ENCODE assay signal across 14 mouse cellular contexts in the genomic region with DNA sequence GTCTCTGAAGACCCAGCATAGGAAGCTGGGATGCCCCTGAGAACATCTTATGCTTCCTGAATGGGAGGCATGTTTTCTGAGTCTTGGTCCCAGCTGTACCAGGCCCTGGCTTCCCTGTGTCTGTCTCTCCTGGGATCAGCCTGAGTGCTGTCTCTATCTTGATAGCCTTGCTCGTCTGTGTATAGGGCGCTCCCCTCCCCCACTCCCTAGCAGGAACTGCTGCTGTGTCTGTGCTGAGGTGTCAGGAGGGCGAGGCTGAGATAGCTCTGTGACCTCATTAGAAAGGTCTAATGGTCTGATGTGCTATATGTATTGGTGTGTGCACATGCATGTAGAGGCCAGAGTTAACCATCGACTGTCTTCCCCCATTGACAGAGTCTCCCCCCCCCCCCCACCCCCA. TPM values are rescaled to one million over a fixed set of nuclear protein-coding genes. Genes with fewer than 3 reads are reported as not detected.
DNase-seq lines count a peak whose midpoint lies in the region; ATAC-seq and TF ChIP-seq lines count a peak whose summit lies in the region.
"Had no signal": no experiment of that assay in that cellular context is flagged by ENCODE, and none has a peak within 500 bp of the region (broad histone marks: within the 10 kb centered on the region; RNA-seq: fewer than 3 reads in every experiment).

No protein-coding gene starts in this region.

- no peak for TF ChIP-seq CTCF in hindbrain, postnatal 0 days (IDR thresholded peaks at IDR 0.05; ENCODE audit: low read depth)
- no peak for TF ChIP-seq CTCF in MEL (IDR thresholded peaks at IDR 0.05 in 2 of 3, conservative IDR thresholded peaks at IDR 0.05 in 1 of 3; ENCODE audit: control insufficient read depth in 1 of 3, insufficient read depth in 1 of 3, low read depth in 2 of 3, low read length in 3 of 3, poor library complexity in 1 of 3, severe bottlenecking in 1 of 3)
- TF ChIP-seq CTCF in cortical plate, adult 2 months (IDR thresholded peaks at IDR 0.05; ENCODE audit: extremely low read depth, insufficient read depth, low read length) = no peak

- TF ChIP-seq RAD21 in MEL (IDR thresholded peaks at IDR 0.05; ENCODE audit: low read depth, low read length) = no peak

- TF ChIP-seq POLR2A in MEL (IDR thresholded peaks at IDR 0.05; ENCODE audit: control insufficient read depth in 1 of 2, insufficient read depth in 1 of 2, low read depth in 1 of 2, low read length in 2 of 2, poor library complexity in 1 of 2) = no peak
- TF ChIP-seq POLR2A in cortical plate, adult 2 months (IDR thresholded peaks at IDR 0.05; ENCODE audit: extremely low read depth, insufficient read depth, low read length) = no peak

- no peak for ATAC-seq in hindbrain, postnatal 0 days
- peak; percentile 65 for ATAC-seq in megakaryocyte progenitor cell, adult 5-6 weeks (replicated peaks; ENCODE audit: poor library complexity)
- ATAC-seq: midbrain, embryonic 13.5 days had no signal

- no peak for DNase-seq in hindbrain, embryonic 10.5 days (ENCODE audit: low spot score)
- no peak for DNase-seq in hindbrain, postnatal 0 days (ENCODE audit: low spot score)
- peak; percentile 65 for DNase-seq in MEL (ENCODE audit: low read depth, low spot score)
- no peak for DNase-seq in adrenal gland, postnatal 36 days
- DNase-seq in right cerebral cortex, postnatal 4 days = no peak
- DNase-seq: adrenal gland, postnatal 25 days; kidney, postnatal 14 days; lung, postnatal 10 days; spleen, adult 18-20 months had no signal

- peak overlapping the region; percentile 62; the same call in 1 of the 2 replicates for H3K27ac ChIP-seq in hindbrain, embryonic 10.5 days
- no peak overlapping the region for H3K27ac ChIP-seq in hindbrain, postnatal 0 days
- no peak overlapping the region for H3K27ac ChIP-seq in MEL (ENCODE audit: control insufficient read depth, low read depth, low read length)
- H3K27ac ChIP-seq in cortical plate, adult 2 months (ENCODE audit: insufficient read depth, low read length) = peak overlapping the region; percentile 13; the same call in 1 of the 2 replicates
- H3K27ac ChIP-seq: hindbrain, embryonic 15.5 days; midbrain, embryonic 13.5 days had no signal

- H3K4me3 ChIP-seq in hindbrain, embryonic 10.5 days = no peak overlapping the region
- H3K4me3 ChIP-seq in hindbrain, postnatal 0 days (ENCODE audit: low read length) = no peak overlapping the region
- H3K4me3 ChIP-seq in MEL (ENCODE audit: control insufficient read depth in 1 of 2, insufficient read depth in 1 of 2, low read depth in 2 of 2, low read length in 2 of 2) = no peak overlapping the region
- H3K4me3 ChIP-seq in cortical plate, adult 2 months (ENCODE audit: insufficient read depth, low read length) = no peak overlapping the region
- H3K4me3 ChIP-seq: hindbrain, embryonic 15.5 days; midbrain, embryonic 13.5 days had no signal

- TF ChIP-seq EP300 in MEL (IDR thresholded peaks at IDR 0.05; ENCODE audit: low read depth in 1 of 2, low read length in 2 of 2) = no peak

- 0 out of 2 replicates have a peak, but pooled peaks cover 2% of the 10 kb centered on the region for H3K79me2 ChIP-seq in MEL (ENCODE audit: control insufficient read depth, insufficient read depth, low read length, poor library complexity)

- H3K4me2 ChIP-seq in hindbrain, postnatal 0 days (ENCODE audit: low read depth, low read length) = no peak overlapping the region
- H3K4me2 ChIP-seq: hindbrain, embryonic 15.5 days; midbrain, embryonic 13.5 days had no signal

- H3K9ac ChIP-seq in hindbrain, postnatal 0 days (replicated peaks; ENCODE audit: low read length) = no peak overlapping the region
- H3K9ac ChIP-seq in MEL (ENCODE audit: control insufficient read depth, low read depth, low read length, poor library complexity, severe bottlenecking) = no peak overlapping the region
- H3K9ac ChIP-seq: hindbrain, embryonic 15.5 days; midbrain, embryonic 13.5 days had no signal

- no peaks in the 10 kb centered on the region for H3K9me3 ChIP-seq in hindbrain, embryonic 10.5 days
- no peaks in the 10 kb centered on the region for H3K9me3 ChIP-seq in hindbrain, postnatal 0 days (ENCODE audit: low read length)
- no peaks in the 10 kb centered on the region for H3K9me3 ChIP-seq in MEL (replicated peaks; ENCODE audit: insufficient read depth, low read length)
- H3K9me3 ChIP-seq: hindbrain, embryonic 15.5 days; midbrain, embryonic 13.5 days had no signal

- no peaks in the 10 kb centered on the region for H3K27me3 ChIP-seq in hindbrain, embryonic 10.5 days (ENCODE audit: insufficient read depth, poor library complexity, severe bottlenecking)
- no peaks in the 10 kb centered on the region for H3K27me3 ChIP-seq in hindbrain, postnatal 0 days (ENCODE audit: insufficient read depth, low read length)
- no peaks in the 10 kb centered on the region for H3K27me3 ChIP-seq in MEL (ENCODE audit: control insufficient read depth in 1 of 2, insufficient read depth in 2 of 2, low read length in 2 of 2)
- H3K27me3 ChIP-seq: CH12.LX; hindbrain, embryonic 15.5 days; midbrain, embryonic 13.5 days had no signal

- no peaks in the 10 kb centered on the region for H3K36me3 ChIP-seq in hindbrain, embryonic 10.5 days
- H3K36me3 ChIP-seq in hindbrain, postnatal 0 days (ENCODE audit: insufficient read depth, low read length) = no peaks in the 10 kb centered on the region
- peaks cover 0 to 13% of the 10 kb centered on the region in 2 experiments; a peak in 2 of 4 replicates for H3K36me3 ChIP-seq in MEL (ENCODE audit: control insufficient read depth in 1 of 2, insufficient read depth in 2 of 2, low read length in 2 of 2)
- H3K36me3 ChIP-seq: hindbrain, embryonic 15.5 days; midbrain, embryonic 13.5 days had no signal

- WGBS in hindbrain, embryonic 10.5 days = 37% methylated on average over 4 of the region's 4 CpGs
- 64% methylated on average over 4 of the region's 4 CpGs for WGBS in hindbrain, postnatal 0 days

- H3K4me1 ChIP-seq in hindbrain, embryonic 10.5 days (replicated peaks) = peaks cover 74% of the 10 kb centered on the region
- peaks cover 9% of the 10 kb centered on the region; the same call in 1 of the 2 replicates for H3K4me1 ChIP-seq in hindbrain, postnatal 0 days (ENCODE audit: insufficient read depth, low read length)
- H3K4me1 ChIP-seq in MEL (ENCODE audit: control insufficient read depth in 1 of 2, insufficient read depth in 2 of 2, low read length in 2 of 2) = peaks cover 10 to 15% of the 10 kb centered on the region in 2 experiments
- H3K4me1 ChIP-seq in cortical plate, adult 2 months (ENCODE audit: control insufficient read depth, insufficient read depth, low read length) = peaks cover 9% of the 10 kb centered on the region

TF ChIP-seq in MEL, 35 proteins besides CTCF, POLR2A, EP300 and RAD21 (continues in another document):
- TF ChIP-seq POLR2AphosphoS5 (IDR thresholded peaks at IDR 0.05; ENCODE audit: borderline replicate concordance, low read depth, low read length) = no peak
- 0 out of 2 replicates have a peak, but pooled peaks have one; percentile 14 for TF ChIP-seq BHLHE40 (IDR thresholded peaks at IDR 0.05; ENCODE audit: borderline replicate concordance, low read depth, low read length)
- peak; percentile 47; the same call in 1 of the 2 replicates for TF ChIP-seq CHD2 (IDR thresholded peaks at IDR 0.05; ENCODE audit: low read length)
- TF ChIP-seq CHD1 (IDR thresholded peaks at IDR 0.05; ENCODE audit: low read depth, low read length) = no peak
- TF ChIP-seq RCOR1 (IDR thresholded peaks at IDR 0.05; ENCODE audit: low read depth, low read length) = no peak
- TF ChIP-seq HCFC1 (IDR thresholded peaks at IDR 0.05; ENCODE audit: low read depth, low read length) = no peak
- no peak for TF ChIP-seq MAFK (IDR thresholded peaks at IDR 0.05; ENCODE audit: borderline replicate concordance, low read depth, low read length)
- TF ChIP-seq NELFE (IDR thresholded peaks at IDR 0.05; ENCODE audit: low read depth, low read length) = no peak
- no peak for TF ChIP-seq E2F4 (IDR thresholded peaks at IDR 0.05; ENCODE audit: borderline replicate concordance, low read depth, low read length)
- TF ChIP-seq TBP (IDR thresholded peaks at IDR 0.05; ENCODE audit: low read depth, low read length) = no peak
- no peak for TF ChIP-seq MEF2A (IDR thresholded peaks at IDR 0.05; ENCODE audit: extremely low read depth, insufficient replicate concordance, low read depth, low read length, poor library complexity, severe bottlenecking)
- TF ChIP-seq USF2 (IDR thresholded peaks at IDR 0.05; ENCODE audit: borderline replicate concordance in 1 of 2, insufficient read depth in 1 of 2, low read depth in 1 of 2, low read length in 2 of 2) = no peak
- no peak for TF ChIP-seq ZNF384 (IDR thresholded peaks at IDR 0.05; ENCODE audit: low read depth, low read length)
- 0 out of 2 replicates have a peak, but pooled peaks have one; percentile 44 for TF ChIP-seq ELF1 (IDR thresholded peaks at IDR 0.05; ENCODE audit: low read depth, low read length)
- no peak for TF ChIP-seq GATA1 (IDR thresholded peaks at IDR 0.05; ENCODE audit: low read depth, low read length)
- no peak for TF ChIP-seq ETS1 (IDR thresholded peaks at IDR 0.05; ENCODE audit: low read depth, low read length)
- TF ChIP-seq TAL1 (IDR thresholded peaks at IDR 0.05; ENCODE audit: low read length) = no peak
- no peak for TF ChIP-seq MYC (IDR thresholded peaks at IDR 0.05; ENCODE audit: low read depth, low read length)
- no peak for TF ChIP-seq GABPA (IDR thresholded peaks at IDR 0.05; ENCODE audit: low read depth, low read length)
- TF ChIP-seq MAX (IDR thresholded peaks at IDR 0.05; ENCODE audit: low read length) = no peak
- no peak for TF ChIP-seq POLR2AphosphoS2 (IDR thresholded peaks at IDR 0.05; ENCODE audit: low read length)
- no peak for TF ChIP-seq MYB (IDR thresholded peaks at IDR 0.05; ENCODE audit: low read depth, low read length)
- no peak for TF ChIP-seq ZKSCAN1 (IDR thresholded peaks at IDR 0.05; ENCODE audit: low read depth, low read length)
- TF ChIP-seq MAZ (IDR thresholded peaks at IDR 0.05; ENCODE audit: low read depth, low read length) = 0 out of 2 replicates have a peak, but pooled peaks have one; percentile 26
- TF ChIP-seq SIN3A (IDR thresholded peaks at IDR 0.05; ENCODE audit: low read length) = no peak

RNA-seq across cellular contexts. Expression of a gene that starts 58.7 kb away (rescaled TPM):
- polyA plus RNA-seq in hindbrain, embryonic 10.5 days (2016; fragmentation: Nextera tagmentation; extraction: Ambion mirVana) = 43.9 and 47.5 TPM in 2 replicates
- total RNA-seq in hindbrain, postnatal 0 days (2014; rRNA removed) = 52.1 and 57.5 TPM in 2 replicates
- 11.3 and 13.1 TPM in 2 replicates for polyA plus RNA-seq in hindbrain, postnatal 0 days (2015; fragmentation: Nextera tagmentation; extraction: Ambion mirVana)
- 19.8 and 21.3 TPM in 2 replicates for total RNA-seq in MEL (2012; rRNA removed)
- polyA plus RNA-seq in MEL (2012; ENCODE audit: insufficient read depth in 1 of 2, insufficient read length in 2 of 2, low read depth in 1 of 2, low replicate concordance in 2 of 2, missing spikeins in 1 of 2) = 10 to 100 TPM in 1 of 2 experiments, not detected in 1; 47.1 TPM
- polyA plus RNA-seq in cortical plate, adult 2 months (2012; rRNA removed) = 38.4 and 39.9 TPM in 2 replicates
- total RNA-seq in megakaryocyte progenitor cell, adult 5-6 weeks (2015) = 25.1 and 32.6 TPM in 2 replicates
- total RNA-seq in megakaryocyte progenitor cell, adult 5-6 weeks (2017) = 20.0 and 24.3 TPM in 2 replicates
- 10 to 100 TPM; 61.8 to 69.2 TPM for total RNA-seq in adrenal gland, postnatal 36 days (2021)

Comparison
In these comparisons a context has a peak if more than half of its experiments do, and no peak if none do; other contexts are left out.
1. H3K27ac ChIP-seq: peak in hindbrain, embryonic 10.5 days (single experiment) and cortical plate, adult 2 months (single experiment); none in hindbrain, postnatal 0 days (single experiment) and MEL (single experiment).